In genomic region chr13:34408007-34408668, GRCm38 (mm10) we compare ENCODE assay signal across 8 mouse cellular contexts.
DNase-seq lines count a peak whose midpoint lies in the region; ATAC-seq and TF ChIP-seq lines count a peak whose summit lies in the region.

No protein-coding gene starts in this region.

- H3K4me2 ChIP-seq in embryonic facial prominence, embryonic 14.5 days (ENCODE audit: low read depth, low read length), result no peak overlapping the region
- no peak overlapping the region for H3K4me2 ChIP-seq in limb, embryonic 13.5 days (replicated peaks)
- H3K4me2 ChIP-seq in stomach, embryonic 14.5 days (replicated peaks; ENCODE audit: low read depth, low read length), result no peak overlapping the region

- no peaks in the 10 kb centered on the region for H3K79me2 ChIP-seq in MEL (ENCODE audit: control insufficient read depth, insufficient read depth, low read length, poor library complexity)

- no peak for TF ChIP-seq CTCF in MEL (IDR thresholded peaks at IDR 0.05 in 2 of 3, conservative IDR thresholded peaks at IDR 0.05 in 1 of 3; ENCODE audit: control insufficient read depth in 1 of 3, insufficient read depth in 1 of 3, low read depth in 2 of 3, low read length in 3 of 3, poor library complexity in 1 of 3, severe bottlenecking in 1 of 3)

- no peak for TF ChIP-seq RAD21 in MEL (IDR thresholded peaks at IDR 0.05; ENCODE audit: low read depth, low read length)

- no peak overlapping the region for H3K4me3 ChIP-seq in MEL (ENCODE audit: control insufficient read depth in 1 of 2, insufficient read depth in 1 of 2, low read depth in 2 of 2, low read length in 2 of 2)
- H3K4me3 ChIP-seq in embryonic facial prominence, embryonic 14.5 days (ENCODE audit: low read depth, low read length), result no peak overlapping the region
- no peak overlapping the region for H3K4me3 ChIP-seq in limb, embryonic 13.5 days
- no peak overlapping the region for H3K4me3 ChIP-seq in stomach, embryonic 14.5 days (ENCODE audit: low read depth, low read length)

- TF ChIP-seq EP300 in MEL (IDR thresholded peaks at IDR 0.05; ENCODE audit: low read depth in 1 of 2, low read length in 2 of 2), result no peak

- no peaks in the 10 kb centered on the region for H3K27me3 ChIP-seq in MEL (ENCODE audit: control insufficient read depth in 1 of 2, insufficient read depth in 2 of 2, low read length in 2 of 2)
- no peaks in the 10 kb centered on the region for H3K27me3 ChIP-seq in embryonic facial prominence, embryonic 14.5 days (replicated peaks; ENCODE audit: control insufficient read depth, insufficient read depth, low read length)
- H3K27me3 ChIP-seq in limb, embryonic 13.5 days, result no peaks in the 10 kb centered on the region
- no peaks in the 10 kb centered on the region for H3K27me3 ChIP-seq in stomach, embryonic 14.5 days (ENCODE audit: control insufficient read depth, insufficient read depth, low read length)

- TF ChIP-seq POLR2A in MEL (IDR thresholded peaks at IDR 0.05; ENCODE audit: control insufficient read depth in 1 of 2, insufficient read depth in 1 of 2, low read depth in 1 of 2, low read length in 2 of 2, poor library complexity in 1 of 2), result no peak

- 0 out of 2 replicates have a peak, but pooled peaks have one; percentile 44 for ATAC-seq in embryonic facial prominence, embryonic 14.5 days (ENCODE audit: low read depth)
- peak; percentile 59 for ATAC-seq in limb, embryonic 13.5 days (ENCODE audit: low FRiP score, low read depth)
- peak; percentile 61; the same call in 1 of the 2 replicates for ATAC-seq in stomach, embryonic 14.5 days (ENCODE audit: insufficient number of reproducible peaks, insufficient read depth, low FRiP score, low read depth)
- no peak for ATAC-seq in activated CD4-positive, CD25-positive, alpha-beta regulatory T cell, adult 4 months

- no peak overlapping the region for H3K9ac ChIP-seq in MEL (ENCODE audit: control insufficient read depth, low read depth, low read length, poor library complexity, severe bottlenecking)
- H3K9ac ChIP-seq in embryonic facial prominence, embryonic 14.5 days (ENCODE audit: low read depth, low read length), result no peak overlapping the region
- H3K9ac ChIP-seq in limb, embryonic 13.5 days, result no peak overlapping the region
- no peak overlapping the region for H3K9ac ChIP-seq in stomach, embryonic 14.5 days (replicated peaks; ENCODE audit: low read depth, low read length)

- H3K4me1 ChIP-seq in MEL (ENCODE audit: control insufficient read depth in 1 of 2, insufficient read depth in 2 of 2, low read length in 2 of 2), result peaks cover 0 to under 1% of the 10 kb centered on the region in 2 experiments; a peak in 1 of 4 replicates
- 0 out of 2 replicates have a peak, but pooled peaks cover 3% of the 10 kb centered on the region for H3K4me1 ChIP-seq in embryonic facial prominence, embryonic 14.5 days (ENCODE audit: control insufficient read depth, insufficient read depth, low read length)
- H3K4me1 ChIP-seq in limb, embryonic 13.5 days, result peaks cover 10% of the 10 kb centered on the region; the same call in 1 of the 2 replicates
- 0 out of 2 replicates have a peak, but pooled peaks cover 5% of the 10 kb centered on the region for H3K4me1 ChIP-seq in stomach, embryonic 14.5 days (ENCODE audit: control insufficient read depth, insufficient read depth, low read length)

- H3K36me3 ChIP-seq in MEL (ENCODE audit: control insufficient read depth in 1 of 2, insufficient read depth in 2 of 2, low read length in 2 of 2), result no peaks in the 10 kb centered on the region
- H3K36me3 ChIP-seq in embryonic facial prominence, embryonic 14.5 days (ENCODE audit: control insufficient read depth, insufficient read depth, low read length), result no peaks in the 10 kb centered on the region
- H3K36me3 ChIP-seq in limb, embryonic 13.5 days, result no peaks in the 10 kb centered on the region
- no peaks in the 10 kb centered on the region for H3K36me3 ChIP-seq in stomach, embryonic 14.5 days (ENCODE audit: control insufficient read depth, insufficient read depth, low read length)

- WGBS in embryonic facial prominence, embryonic 14.5 days, result 41% methylated on average over 4 of the region's 4 CpGs
- 29% methylated on average over 4 of the region's 4 CpGs for WGBS in limb, embryonic 13.5 days
- 41% methylated on average over 4 of the region's 4 CpGs for WGBS in stomach, embryonic 14.5 days

- no peak overlapping the region for H3K27ac ChIP-seq in MEL (ENCODE audit: control insufficient read depth, low read depth, low read length)
- no peak overlapping the region; the same call in 1 of the 2 replicates for H3K27ac ChIP-seq in embryonic facial prominence, embryonic 14.5 days (replicated peaks; ENCODE audit: low read depth, low read length)
- peak overlapping the region; percentile 17; the same call in 1 of the 2 replicates for H3K27ac ChIP-seq in limb, embryonic 13.5 days
- H3K27ac ChIP-seq in stomach, embryonic 14.5 days (ENCODE audit: low read length), result peak overlapping the region; percentile 33; the same call in 1 of the 2 replicates

- H3K9me3 ChIP-seq in MEL (replicated peaks; ENCODE audit: insufficient read depth, low read length), result no peaks in the 10 kb centered on the region
- no peaks in the 10 kb centered on the region for H3K9me3 ChIP-seq in embryonic facial prominence, embryonic 14.5 days (ENCODE audit: control insufficient read depth, low read length)
- no peaks in the 10 kb centered on the region for H3K9me3 ChIP-seq in limb, embryonic 13.5 days
- H3K9me3 ChIP-seq in stomach, embryonic 14.5 days (ENCODE audit: control insufficient read depth, low read depth, low read length), result no peaks in the 10 kb centered on the region

- peak; percentile 27 for DNase-seq in heart, postnatal 4 days
- DNase-seq in heart, adult 11 months, result no peak
- peak; percentile 54 for DNase-seq in MEL (ENCODE audit: low read depth, low spot score)
- peak; percentile 57 for DNase-seq in embryonic facial prominence, embryonic 14.5 days (ENCODE audit: low spot score)
- no peak for DNase-seq in B cell, adult 2 months

TF ChIP-seq in MEL, 35 proteins besides CTCF, POLR2A, EP300 and RAD21:
- TF ChIP-seq SIN3A (IDR thresholded peaks at IDR 0.05; ENCODE audit: low read length), result no peak
- TF ChIP-seq CHD1 (IDR thresholded peaks at IDR 0.05; ENCODE audit: low read depth, low read length), result no peak
- TF ChIP-seq ZKSCAN1 (IDR thresholded peaks at IDR 0.05; ENCODE audit: low read depth, low read length), result no peak
- TF ChIP-seq E2F4 (IDR thresholded peaks at IDR 0.05; ENCODE audit: borderline replicate concordance, low read depth, low read length), result no peak
- TF ChIP-seq GABPA (IDR thresholded peaks at IDR 0.05; ENCODE audit: low read depth, low read length), result no peak
- no peak for TF ChIP-seq MEF2A (IDR thresholded peaks at IDR 0.05; ENCODE audit: extremely low read depth, insufficient replicate concordance, low read depth, low read length, poor library complexity, severe bottlenecking)
- TF ChIP-seq ETS1 (IDR thresholded peaks at IDR 0.05; ENCODE audit: low read depth, low read length), result no peak

Comparison
In these comparisons a context has a peak if more than half of its experiments do, and no peak if none do; other contexts are left out.
1. DNase-seq: peak in heart, postnatal 4 days (single experiment), MEL (single experiment) and embryonic facial prominence, embryonic 14.5 days (single experiment); none in heart, adult 11 months (single experiment) and B cell, adult 2 months (0 of 2).
2. H3K27ac ChIP-seq: peak in limb, embryonic 13.5 days (single experiment) and stomach, embryonic 14.5 days (single experiment); none in MEL (single experiment) and embryonic facial prominence, embryonic 14.5 days (single experiment).